Mouse (Mus musculus) frontal cortex, postnatal 25 days (tissue): ENCODE results near the gene Tubb4b.
"Not testable (repeated sequence)": the region's sequence is repeated elsewhere in the genome, so short reads cannot be mapped to it uniquely, and the experiment has no call there.

ENCODE experiments used
- DNase-seq, 2 experiments: peaks; one replicate each; pipeline ENCODE4 v3.0.0; 2022; ENCODE audit warnings: low spot score in 2 of 2

Gene Tubb4b

GRCm38 (mm10) chr2:25224492-25224765 lies at the start of gene Tubb4b:
Gene Tubb4b (minus strand): TSS chr2:25224702.
- no peak for DNase-seq

GRCm38 (mm10) chr2:25273010-25273409 lies 48.5 kb upstream of the Tubb4b start:
- no peak for DNase-seq

GRCm38 (mm10) chr2:25272515-25272914 lies 48.0 kb upstream of the Tubb4b start:
- no peak for DNase-seq

- peak; percentile 96 to 97 for DNase-seq
Measured at GRCm38 (mm10) chr2:25271827-25272511, 47.5 kb upstream of the Tubb4b start, which contains the start of the genes Ssna1 and Anapc2. Gene Ssna1 (minus strand): TSS chr2:25272438. Gene Anapc2 (plus strand): TSS chr2:25272478.

GRCm38 (mm10) chr2:25267746-25268309 lies 43.3 kb upstream of the Tubb4b start:
- no peak for DNase-seq

- DNase-seq: no peak
Measured at GRCm38 (mm10) chr2:25267241-25267640, 42.7 kb upstream of the Tubb4b start.

- no peak for DNase-seq
Measured at GRCm38 (mm10) chr2:25266720-25267119, 42.2 kb upstream of the Tubb4b start.

- DNase-seq: no peak
Measured at GRCm38 (mm10) chr2:25265897-25266656, 41.6 kb upstream of the Tubb4b start.

- no peak for DNase-seq
Measured at GRCm38 (mm10) chr2:25264851-25265250, 40.3 kb upstream of the Tubb4b start.

- no peak for DNase-seq
Measured at GRCm38 (mm10) chr2:25264286-25264660, 39.8 kb upstream of the Tubb4b start.

GRCm38 (mm10) chr2:25263623-25264285 lies 39.3 kb upstream of the Tubb4b start:
- DNase-seq: no peak

- DNase-seq: no peak
Measured at GRCm38 (mm10) chr2:25262795-25263622, 38.5 kb upstream of the Tubb4b start.

- peak; percentile 74 to 88 for DNase-seq
Measured at GRCm38 (mm10) chr2:25262291-25262767, 37.8 kb upstream of the Tubb4b start, which contains the start of gene Tprn. Gene Tprn (plus strand): TSS chr2:25262618.

GRCm38 (mm10) chr2:25261870-25262269 lies 37.4 kb upstream of the Tubb4b start:
- DNase-seq: no peak

- no peak for DNase-seq
Measured at GRCm38 (mm10) chr2:25258887-25259286, 34.4 kb upstream of the Tubb4b start.

- not testable (repeated sequence) for DNase-seq
Measured at GRCm38 (mm10) chr2:25257250-25257649, 32.7 kb upstream of the Tubb4b start.

- not testable (repeated sequence) for DNase-seq
Measured at GRCm38 (mm10) chr2:25256443-25257109, 32.1 kb upstream of the Tubb4b start.

- DNase-seq: peak; percentile 81 to 82
Measured at GRCm38 (mm10) chr2:25255284-25255779, 30.8 kb upstream of the Tubb4b start, which contains the start of gene Tmem203. Gene Tmem203 (plus strand): TSS chr2:25255439.

GRCm38 (mm10) chr2:25252331-25252730 lies 27.8 kb upstream of the Tubb4b start:
- DNase-seq: no peak
